Comparison of ENCODE assay signal across 27 mouse cellular contexts in genomic region chr10:82752921-82753320, GRCm38 (mm10). TPM values are rescaled to one million over a fixed set of nuclear protein-coding genes. Genes with fewer than 3 reads are reported as not detected.
DNase-seq lines count a peak whose midpoint lies in the region; ATAC-seq and TF ChIP-seq lines count a peak whose summit lies in the region.
"Had no signal": no experiment of that assay in that cellular context is flagged by ENCODE, and none has a peak within 500 bp of the region (broad histone marks: within the 10 kb centered on the region; RNA-seq: fewer than 3 reads in every experiment).

No protein-coding gene starts in this region.

- TF ChIP-seq POLR2A in liver, adult 2 months (IDR thresholded peaks at IDR 0.05; ENCODE audit: extremely low read depth, insufficient read depth, low read length), result no peak

- ATAC-seq in intestine, postnatal 0 days, result peak; percentile 39
- ATAC-seq in intestine, embryonic 15.5 days, result no peak
- ATAC-seq in liver, embryonic 16.5 days (ENCODE audit: low read depth), result peak; percentile 65
- ATAC-seq: forebrain, embryonic 13.5 days; hindbrain, embryonic 16.5 days; intestine, embryonic 16.5 days; Patski had no signal

- H3K27me3 ChIP-seq in intestine, postnatal 0 days (replicated peaks; ENCODE audit: control insufficient read depth, insufficient read depth, low read length), result no peaks in the 10 kb centered on the region
- no peaks in the 10 kb centered on the region for H3K27me3 ChIP-seq in intestine, embryonic 15.5 days (replicated peaks)
- H3K27me3 ChIP-seq in liver, adult 2 months (ENCODE audit: control insufficient read depth, insufficient read depth, low read length), result no peaks in the 10 kb centered on the region
- H3K27me3 ChIP-seq in liver, embryonic 16.5 days (ENCODE audit: control insufficient read depth, insufficient read depth, low read depth, low read length), result no peaks in the 10 kb centered on the region
- H3K27me3 ChIP-seq: forebrain, embryonic 13.5 days; limb, embryonic 15.5 days; megakaryocyte, embryonic 14.5 days; midbrain, embryonic 12.5 days; Patski had no signal

- H3K9ac ChIP-seq in intestine, postnatal 0 days (ENCODE audit: low read depth, low read length), result no peak overlapping the region
- no peak overlapping the region for H3K9ac ChIP-seq in intestine, embryonic 15.5 days
- no peak overlapping the region for H3K9ac ChIP-seq in liver, adult 2 months (ENCODE audit: low read depth, low read length)
- no peak overlapping the region for H3K9ac ChIP-seq in liver, embryonic 16.5 days (ENCODE audit: low read depth, low read length)
- H3K9ac ChIP-seq: forebrain, embryonic 13.5 days; limb, embryonic 15.5 days; lung, embryonic 14.5 days; midbrain, embryonic 12.5 days had no signal

- H3K4me3 ChIP-seq in intestine, postnatal 0 days (ENCODE audit: low read depth, low read length), result no peak overlapping the region
- no peak overlapping the region for H3K4me3 ChIP-seq in intestine, embryonic 15.5 days (replicated peaks)
- no peak overlapping the region for H3K4me3 ChIP-seq in liver, adult 2 months (ENCODE audit: insufficient read depth, low read depth, low read length)
- H3K4me3 ChIP-seq in liver, embryonic 16.5 days (ENCODE audit: low read depth, low read length), result no peak overlapping the region
- H3K4me3 ChIP-seq: forebrain, embryonic 13.5 days; limb, embryonic 10.5 days; limb, embryonic 15.5 days; megakaryocyte, embryonic 14.5 days; midbrain, embryonic 12.5 days had no signal

- WGBS in intestine, postnatal 0 days, result 79% methylated on average over 3 of the region's 3 CpGs
- WGBS in intestine, embryonic 15.5 days, result 84% methylated on average over 3 of the region's 3 CpGs
- WGBS in liver, adult 2 months, result 18% methylated on average over 3 of the region's 3 CpGs
- 81% methylated on average over 3 of the region's 3 CpGs for WGBS in liver, embryonic 16.5 days (ENCODE audit: insufficient replicate concordance)

- H3K27ac ChIP-seq in intestine, postnatal 0 days (ENCODE audit: low read depth, low read length), result no peak overlapping the region
- H3K27ac ChIP-seq in intestine, embryonic 15.5 days, result no peak overlapping the region
- no peak overlapping the region; the same call in 1 of the 2 replicates for H3K27ac ChIP-seq in liver, adult 2 months (replicated peaks; ENCODE audit: insufficient read depth, low read depth, low read length)
- H3K27ac ChIP-seq in liver, embryonic 16.5 days (ENCODE audit: low read length), result no peak overlapping the region
- H3K27ac ChIP-seq: forebrain, embryonic 13.5 days; limb, embryonic 10.5 days; limb, embryonic 15.5 days; midbrain, embryonic 12.5 days had no signal

- H3K79me2 ChIP-seq in liver, adult 2 months (ENCODE audit: control insufficient read depth, insufficient read depth, low read length), result peaks cover 9% of the 10 kb centered on the region

- TF ChIP-seq CTCF in intestine, postnatal 0 days (IDR thresholded peaks at IDR 0.05; ENCODE audit: low read depth), result no peak
- TF ChIP-seq CTCF in liver, adult 2 months (IDR thresholded peaks at IDR 0.05; ENCODE audit: low read depth, low read length), result no peak

- peak; percentile 93 for DNase-seq in liver, adult 2 months (ENCODE audit: extremely low read depth, low read depth, low spot score)
- DNase-seq in liver, result no peak
- no peak for DNase-seq in retina, postnatal 1 day
- no peak for DNase-seq in urinary bladder, adult 2 months (ENCODE audit: low spot score)
- DNase-seq: adrenal gland, postnatal 14 days; cerebellum, adult 11 months; cerebellum, adult 9-10 months; cerebellum, postnatal 36 days; gastrocnemius, postnatal 10 days; heart, postnatal 14 days; kidney, postnatal 25 days; layer of hippocampus, postnatal 36 days; lung, embryonic 14.5 days; lung, postnatal 14 days; right cerebral cortex, postnatal 14 days; thymus, postnatal 14 days had no signal

- peaks cover 87% of the 10 kb centered on the region for H3K36me3 ChIP-seq in intestine, postnatal 0 days (ENCODE audit: control insufficient read depth, insufficient read depth)
- H3K36me3 ChIP-seq in intestine, embryonic 15.5 days, result peaks cover 48% of the 10 kb centered on the region
- peaks cover 54% of the 10 kb centered on the region for H3K36me3 ChIP-seq in liver, adult 2 months (ENCODE audit: control insufficient read depth, insufficient read depth, low read length)
- H3K36me3 ChIP-seq in liver, embryonic 16.5 days (ENCODE audit: control insufficient read depth, insufficient read depth), result peaks cover 85% of the 10 kb centered on the region

- no peak overlapping the region for H3K4me2 ChIP-seq in intestine, postnatal 0 days (replicated peaks; ENCODE audit: low read depth)
- no peak overlapping the region for H3K4me2 ChIP-seq in intestine, embryonic 15.5 days (replicated peaks)
- no peak overlapping the region for H3K4me2 ChIP-seq in liver, embryonic 16.5 days (ENCODE audit: low read depth, low read length)
- H3K4me2 ChIP-seq: forebrain, embryonic 13.5 days; limb, embryonic 15.5 days; lung, embryonic 14.5 days; midbrain, embryonic 12.5 days had no signal

- no peaks in the 10 kb centered on the region for H3K4me1 ChIP-seq in intestine, postnatal 0 days (replicated peaks; ENCODE audit: control insufficient read depth, insufficient read depth, low read length)
- no peaks in the 10 kb centered on the region for H3K4me1 ChIP-seq in intestine, embryonic 15.5 days (replicated peaks)
- peaks cover 28% of the 10 kb centered on the region for H3K4me1 ChIP-seq in liver, adult 2 months (ENCODE audit: control insufficient read depth, insufficient read depth, low read length)
- H3K4me1 ChIP-seq in liver, embryonic 16.5 days (ENCODE audit: control insufficient read depth, low read depth, low read length), result peaks cover 14% of the 10 kb centered on the region
- H3K4me1 ChIP-seq: limb, embryonic 10.5 days had no signal

- H3K9me3 ChIP-seq in intestine, postnatal 0 days (ENCODE audit: control insufficient read depth), result no peaks in the 10 kb centered on the region
- H3K9me3 ChIP-seq in intestine, embryonic 15.5 days, result no peaks in the 10 kb centered on the region
- H3K9me3 ChIP-seq in liver, embryonic 16.5 days (replicated peaks; ENCODE audit: control insufficient read depth, low read length), result no peaks in the 10 kb centered on the region
- H3K9me3 ChIP-seq: forebrain, embryonic 13.5 days; limb, embryonic 15.5 days; megakaryocyte, embryonic 14.5 days; midbrain, embryonic 12.5 days had no signal

RNA-seq across cellular contexts. Expression of gene Nfyb, which starts 11.0 kb away (rescaled TPM):
- 19.8 and 20.2 TPM in 2 replicates for polyA plus RNA-seq in intestine, postnatal 0 days (2015; fragmentation: Nextera tagmentation; extraction: Ambion mirVana)
- 37.9 and 42.7 TPM in 2 replicates for polyA plus RNA-seq in intestine, embryonic 15.5 days (2015; fragmentation: Nextera tagmentation; extraction: Ambion mirVana)
- 30.8 and 34.8 TPM in 2 replicates for total RNA-seq in liver, adult 2 months (2014; rRNA removed)
- polyA plus RNA-seq in liver, adult 2 months (2012; rRNA removed), result 29.0 and 30.2 TPM in 2 replicates
- polyA plus RNA-seq in liver, embryonic 16.5 days (2015; fragmentation: Nextera tagmentation; extraction: Ambion mirVana), result 29.4 and 34.5 TPM in 2 replicates
- 23.2 and 24.1 TPM in 2 replicates for polyA plus RNA-seq in urinary bladder, adult 2 months (2012; rRNA removed)

RNA-seq across cellular contexts. Expression of gene Hcfc2, which starts 57.0 kb away (rescaled TPM):
- 18.9 and 23.3 TPM in 2 replicates for polyA plus RNA-seq in intestine, postnatal 0 days (2015; fragmentation: Nextera tagmentation; extraction: Ambion mirVana)
- 29.7 and 33.5 TPM in 2 replicates for polyA plus RNA-seq in intestine, embryonic 15.5 days (2015; fragmentation: Nextera tagmentation; extraction: Ambion mirVana)
- total RNA-seq in liver, adult 2 months (2014; rRNA removed), result 10.0 and 12.2 TPM in 2 replicates
- 4.4 and 5.6 TPM in 2 replicates for polyA plus RNA-seq in liver, adult 2 months (2012; rRNA removed)
- polyA plus RNA-seq in liver, embryonic 16.5 days (2015; fragmentation: Nextera tagmentation; extraction: Ambion mirVana), result 13.6 and 13.9 TPM in 2 replicates
- polyA plus RNA-seq in urinary bladder, adult 2 months (2012; rRNA removed), result 19.9 and 21.6 TPM in 2 replicates
